Mouse (Mus musculus) cortical plate, adult 2 months (tissue): ENCODE measurements around the gene Ythdc1. TPM values are rescaled to one million over a fixed set of nuclear protein-coding genes. Genes with fewer than 3 reads are reported as not detected.
"Not testable (repeated sequence)": the region's sequence is repeated elsewhere in the genome, so short reads cannot be mapped to it uniquely, and the experiment has no call there.

ENCODE experiments used
- H3K27ac ChIP-seq: fragments of 200-500 bp; 2 replicates; pipeline ENCODE4 v1.5.1; 2012; ENCODE audit warnings: low read length, control low read depth, inconsistent platforms; ENCODE audit not compliant: insufficient read depth
- H3K4me1 ChIP-seq: fragments of 200-500 bp; 2 replicates; pipeline ENCODE4 v1.6.1; 2011; ENCODE audit warnings: low read length; ENCODE audit not compliant: control insufficient read depth, insufficient read depth
- H3K4me3 ChIP-seq: fragments of 200-500 bp; 2 replicates; pipeline ENCODE4 v1.5.1; 2011; ENCODE audit warnings: mild to moderate bottlenecking, low read length, control low read depth; ENCODE audit not compliant: insufficient read depth
- CTCF ChIP-seq: fragments of 200-500 bp; IDR thresholded peaks from 2 replicates; pipeline ENCODE4 v1.5.1; 2011; ENCODE audit warnings: mild to moderate bottlenecking, control low read depth, low read length; ENCODE audit not compliant: insufficient read depth; ENCODE audit errors: extremely low read depth
- POLR2A ChIP-seq: fragments of 200-500 bp; IDR thresholded peaks from 2 replicates; pipeline ENCODE4 v1.6.1; 2011; ENCODE audit warnings: mild to moderate bottlenecking, low read length, control low read depth; ENCODE audit not compliant: insufficient read depth; ENCODE audit errors: extremely low read depth
- polyA plus RNA-seq: library from polyadenylated mRNA; depleted of rRNA; stranded (reverse); fragments of >200 nt; gene quantifications from 2 replicates; pipeline ENCODE4 v1.2.3, GENCODE M21; 2012

Ythdc1 gene
- polyA plus RNA-seq, 1 experiment: 52.7 TPM

DNA sequence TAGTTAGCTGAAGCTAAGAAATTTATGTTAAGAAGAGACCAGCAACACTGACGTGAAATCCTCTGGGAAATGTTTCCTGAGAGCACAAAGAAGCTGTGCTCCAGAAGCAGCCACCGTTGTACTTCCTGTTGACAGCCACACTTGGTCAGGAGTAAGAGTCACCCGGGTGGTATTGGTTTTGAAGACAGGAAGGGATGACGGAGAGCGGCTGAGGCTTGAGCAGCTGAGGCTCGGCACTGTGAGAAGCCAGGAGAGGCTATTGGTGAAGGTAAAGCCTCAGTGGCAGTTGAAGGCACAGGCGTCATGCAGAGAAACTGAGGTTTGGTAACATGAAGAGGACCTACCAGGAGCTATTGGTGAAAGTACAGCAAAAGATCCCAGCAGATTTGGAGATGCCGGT is 11.2 kb upstream of the Ythdc1 start:
- Histone ChIP-seq H3K4me1 (no peaks in the 10 kb centered on the region), H3K27ac (no peak overlapping the region), H3K4me3 (no peak overlapping the region)
- TF ChIP-seq POLR2A: no peak
- no peak for TF ChIP-seq CTCF

DNA sequence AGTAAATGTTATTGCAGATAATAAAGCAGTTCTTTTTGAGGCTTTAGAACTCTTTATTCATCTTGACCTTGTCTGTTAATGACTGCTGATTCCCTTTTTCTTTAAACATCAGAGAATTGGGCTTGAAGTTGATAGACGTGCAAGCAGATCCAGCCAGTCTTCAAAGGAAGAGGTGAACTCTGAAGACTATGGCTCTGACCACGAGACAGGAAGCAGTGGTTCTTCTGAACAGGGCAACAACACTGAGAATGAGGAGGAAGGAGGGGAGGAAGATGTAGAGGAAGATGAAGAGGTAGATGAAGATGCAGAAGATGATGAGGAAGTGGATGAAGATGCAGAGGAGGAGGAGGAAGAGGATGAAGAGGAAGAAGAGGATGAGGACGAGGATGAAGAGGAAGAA is 12.8 kb downstream of the Ythdc1 start:
- no peak for TF ChIP-seq POLR2A
- no peak for TF ChIP-seq CTCF
- Histone ChIP-seq H3K27ac (0 out of 2 replicates have a peak overlapping the region, but pooled peaks have one; percentile 19), H3K4me1 (no peaks in the 10 kb centered on the region; the same call in 1 of the 2 replicates), H3K4me3 (no peak overlapping the region)

DNA sequence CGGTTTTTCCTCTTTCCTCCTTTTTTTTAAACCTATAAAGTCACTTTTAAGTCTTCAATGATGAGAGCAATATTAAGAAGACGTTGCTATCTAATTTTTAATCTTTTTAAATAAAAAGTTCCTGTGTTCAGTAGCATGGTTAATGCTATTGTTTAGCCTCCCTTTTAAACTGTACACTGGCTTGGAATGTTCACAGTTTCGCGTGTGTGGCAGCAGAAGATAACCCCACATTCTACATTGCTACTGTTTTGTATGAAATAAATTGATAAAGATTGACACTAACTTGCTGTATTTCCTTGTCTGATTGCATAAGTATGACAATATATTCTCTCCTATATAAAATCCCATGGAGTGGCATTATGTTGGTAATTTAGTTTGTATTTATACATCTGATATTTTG is 32.4 kb downstream of the Ythdc1 start:
- H3K4me3 ChIP-seq, H3K4me1 ChIP-seq, H3K27ac ChIP-seq: not testable (repeated sequence)

DNA sequence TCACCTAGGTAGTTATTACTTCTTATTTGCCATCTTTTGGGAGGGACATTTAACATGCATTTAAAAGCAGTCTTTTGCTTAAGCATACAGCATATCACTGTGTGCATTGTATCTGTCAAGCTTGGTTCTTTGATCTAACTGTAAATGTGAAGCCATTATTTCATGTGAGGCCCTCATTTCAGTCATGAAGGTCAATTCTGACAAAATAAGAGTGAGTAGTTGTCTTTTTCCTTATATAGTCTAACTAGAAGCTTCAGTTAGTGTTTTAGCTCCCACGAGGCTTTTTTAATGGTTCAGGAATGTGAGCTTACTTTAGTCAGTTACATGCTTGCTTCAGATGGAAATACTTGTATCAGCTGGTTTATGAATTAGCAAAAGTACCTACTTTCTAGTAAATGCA is 34.1 kb downstream of the Ythdc1 start:
- Histone ChIP-seq H3K4me1 (no peaks in the 10 kb centered on the region), H3K4me3 (no peak overlapping the region), H3K27ac (no peak overlapping the region)
- no peak for TF ChIP-seq CTCF
- no peak for TF ChIP-seq POLR2A

DNA sequence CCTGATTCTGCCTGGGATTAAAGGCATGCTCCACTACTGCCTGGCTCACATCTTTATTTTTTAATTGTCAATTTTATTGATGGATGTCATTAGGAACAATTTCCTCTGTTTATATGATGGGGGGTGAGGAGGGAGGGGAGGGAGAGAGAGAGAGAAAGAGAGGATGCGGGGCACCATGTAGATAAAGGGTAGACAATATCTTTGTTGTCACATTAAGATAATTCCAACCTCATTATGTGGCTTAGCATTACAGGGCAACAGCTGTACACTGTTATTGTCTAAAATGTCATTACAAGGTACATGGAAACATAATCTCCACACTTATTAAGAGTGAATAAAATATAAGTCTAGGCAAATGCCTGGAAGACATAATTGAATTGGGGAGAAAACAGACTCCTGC is 35.5 kb downstream of the Ythdc1 start:
- Histone ChIP-seq H3K4me3 (no peak overlapping the region), H3K27ac (no peak overlapping the region), H3K4me1 (no peaks in the 10 kb centered on the region)
- TF ChIP-seq POLR2A: no peak
- no peak for TF ChIP-seq CTCF

DNA sequence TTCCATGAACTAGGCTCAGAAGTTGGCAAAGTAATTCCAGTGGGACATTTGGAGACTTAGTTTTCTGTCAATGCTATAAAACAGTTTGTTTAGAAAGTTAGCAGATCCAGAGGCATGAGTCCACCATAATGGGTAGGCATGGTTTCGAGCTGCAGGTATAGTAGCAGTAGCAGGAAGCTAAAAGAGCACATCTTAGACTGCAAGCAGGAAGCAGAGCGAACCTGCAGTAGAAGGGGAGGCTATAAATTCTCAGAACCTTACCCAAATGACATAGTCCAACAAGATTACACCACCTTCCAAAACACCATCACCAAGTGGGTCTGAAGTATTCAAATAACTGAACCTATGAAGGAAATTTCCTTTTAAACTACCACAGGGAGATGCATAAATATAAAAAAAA is 36.2 kb downstream of the Ythdc1 start:
- no peak overlapping the region for H3K4me3 ChIP-seq
- H3K27ac ChIP-seq: no peak overlapping the region
- H3K4me1 ChIP-seq: no peaks in the 10 kb centered on the region
- no peak for TF ChIP-seq CTCF

DNA sequence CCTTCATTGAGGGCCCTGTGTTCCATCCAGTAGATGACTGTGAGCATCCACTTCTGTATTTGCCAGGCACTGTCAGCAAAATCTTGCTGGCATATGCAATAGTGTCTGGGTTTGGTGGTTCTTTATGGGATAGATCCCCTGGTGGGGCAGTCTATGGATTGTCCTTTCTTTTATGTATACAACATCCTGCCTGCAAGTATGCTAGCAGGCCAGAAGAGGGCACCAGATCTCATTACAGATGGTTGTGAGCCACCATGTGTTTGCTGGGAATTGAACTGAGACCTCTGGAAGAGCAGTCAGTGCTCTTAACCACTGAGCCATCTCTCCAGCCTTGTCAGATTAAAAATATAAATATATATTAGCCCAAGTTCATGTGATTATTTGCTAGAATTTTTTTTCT is 37.2 kb downstream of the Ythdc1 start:
- not testable (repeated sequence) for H3K27ac ChIP-seq, H3K4me1 ChIP-seq, H3K4me3 ChIP-seq

DNA sequence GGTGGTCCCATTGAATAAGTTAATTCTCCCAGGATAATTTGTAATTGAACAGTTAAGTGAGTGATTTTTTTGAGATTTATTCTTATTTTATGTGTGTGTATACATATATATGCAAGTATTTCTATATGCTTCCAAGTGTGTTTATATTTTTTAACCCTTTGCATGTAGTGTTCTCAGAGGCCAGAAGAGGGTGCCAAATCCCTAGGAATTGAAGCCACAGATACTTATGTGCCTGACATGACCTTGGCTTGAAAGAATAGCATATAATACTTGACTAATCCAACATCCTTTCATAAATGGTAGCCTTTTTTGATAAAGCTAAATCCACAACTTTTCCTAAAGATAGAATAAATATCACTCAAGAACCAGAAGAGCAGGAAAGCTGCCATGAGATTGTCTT is 46.1 kb downstream of the Ythdc1 start:
- TF ChIP-seq POLR2A (no peak), CTCF (peak; percentile 32; the same call in 1 of the 2 replicates)
- Histone ChIP-seq H3K27ac (no peak overlapping the region), H3K4me1 (no peaks in the 10 kb centered on the region), H3K4me3 (no peak overlapping the region)

DNA sequence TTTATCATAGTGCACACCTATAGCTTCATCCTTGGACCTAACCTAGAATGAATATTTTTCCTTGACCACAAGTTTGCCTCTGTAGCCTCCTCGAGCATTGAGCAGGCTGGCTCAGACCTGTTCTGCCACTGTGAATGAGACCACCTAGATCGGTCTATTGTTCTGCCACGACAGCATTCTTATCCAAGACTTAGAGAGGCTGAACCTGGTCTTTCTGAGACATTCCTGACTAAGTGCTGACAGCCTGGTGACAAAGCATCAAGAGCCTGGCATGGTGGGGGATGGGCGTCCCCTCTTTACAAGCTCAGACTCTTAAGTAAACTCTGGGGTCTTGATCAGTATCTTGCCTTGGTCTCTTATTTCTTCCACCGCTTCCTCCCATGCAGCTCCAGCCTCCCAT is 47.6 kb downstream of the Ythdc1 start:
- no peaks in the 10 kb centered on the region for H3K4me1 ChIP-seq
- H3K27ac ChIP-seq: no peak overlapping the region
- TF ChIP-seq POLR2A (no peak), CTCF (no peak)
- H3K4me3 ChIP-seq: no peak overlapping the region

DNA sequence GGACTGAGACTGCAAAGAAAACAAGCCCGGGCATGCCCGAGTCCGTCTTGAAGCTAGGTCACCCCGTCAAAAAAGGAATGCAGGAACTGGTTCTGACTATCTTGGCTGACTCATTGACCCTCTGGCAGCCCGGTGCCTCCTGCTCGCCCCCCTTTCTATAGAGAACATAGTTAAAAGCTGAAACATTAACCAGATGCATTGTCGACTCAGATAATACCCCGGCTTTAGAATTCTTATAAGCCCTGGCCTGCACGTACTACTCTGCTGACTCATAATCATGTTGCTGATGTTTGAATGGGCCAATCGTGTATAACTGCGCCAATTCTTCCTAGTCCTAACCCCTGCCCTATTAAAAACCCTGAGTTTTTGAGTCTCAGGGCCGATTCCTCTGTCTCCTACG is 52.5 kb downstream of the Ythdc1 start:
- not testable (repeated sequence) for H3K4me3 ChIP-seq, H3K4me1 ChIP-seq, H3K27ac ChIP-seq

DNA sequence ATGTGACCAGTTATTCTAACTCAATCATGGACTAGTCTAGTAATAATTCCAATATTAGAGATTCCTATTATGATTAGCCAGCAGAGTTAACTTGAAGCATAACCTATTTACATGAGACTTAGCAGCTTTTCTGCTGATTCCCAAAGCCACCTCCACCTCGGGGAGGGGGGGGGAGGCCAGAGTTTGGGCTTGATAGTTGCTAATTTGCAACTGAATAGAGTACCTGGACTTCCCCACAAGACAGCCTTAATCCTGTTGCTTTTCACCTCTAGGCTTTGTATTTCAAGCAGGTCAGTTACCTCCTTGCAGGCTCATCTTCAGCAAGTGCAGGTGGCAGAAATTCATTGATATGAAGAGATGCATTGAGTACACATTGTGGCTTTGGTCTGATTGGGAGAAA is 53.7 kb downstream of the Ythdc1 start:
- Histone ChIP-seq H3K4me1 (no peaks in the 10 kb centered on the region), H3K4me3 (no peak overlapping the region), H3K27ac (no peak overlapping the region)
- TF ChIP-seq CTCF (no peak), POLR2A (no peak)

DNA sequence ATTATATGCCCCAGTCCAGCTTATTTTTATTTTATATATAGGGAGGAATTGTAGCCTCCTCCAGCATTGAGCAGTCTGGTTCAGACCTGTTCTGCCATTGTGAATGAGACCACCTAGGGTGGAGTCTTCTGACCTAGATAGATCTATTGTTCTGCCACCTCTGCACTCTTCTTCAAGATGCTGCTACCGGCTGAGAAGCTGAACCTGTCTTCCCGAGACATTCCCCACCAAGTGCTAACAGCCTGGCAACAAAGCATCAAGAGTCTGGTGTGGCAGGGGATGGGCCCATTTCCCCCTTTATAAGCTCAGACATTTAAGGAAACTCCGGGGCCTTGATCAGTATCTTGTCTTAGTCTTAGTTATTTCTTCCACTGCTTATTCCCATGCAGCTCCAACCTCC is 54.3 kb downstream of the Ythdc1 start:
- H3K4me3 ChIP-seq: no peak overlapping the region
- TF ChIP-seq CTCF: no peak
- TF ChIP-seq POLR2A: no peak
- H3K4me1 ChIP-seq: no peaks in the 10 kb centered on the region
- H3K27ac ChIP-seq: no peak overlapping the region
